Mouse (Mus musculus): ENCODE data around the gene Tanc1. TPM values are rescaled to one million over a fixed set of nuclear protein-coding genes. Genes with fewer than 3 reads are reported as not detected.

Gene Tanc1
- total and polyA plus RNA-seq, 2 experiments from 2014 or later = 2.7 to 7.3 TPM

- no peak for TF ChIP-seq CTCF (IDR thresholded peaks at IDR 0.05)
- H3K9me3 ChIP-seq (ENCODE audit: low read length) = no peaks in the 10 kb centered on the region
- no peak overlapping the region for H3K4me3 ChIP-seq (ENCODE audit: low read depth, low read length)
- no peaks in the 10 kb centered on the region for H3K36me3 ChIP-seq (ENCODE audit: insufficient read depth, low read length)
- peaks cover 17% of the 10 kb centered on the region for H3K27me3 ChIP-seq (ENCODE audit: insufficient read depth, low read length)
- 96% methylated on average over 8 of the region's 8 CpGs for WGBS
- no peak overlapping the region for H3K4me2 ChIP-seq (ENCODE audit: low read depth, low read length, poor library complexity, severe bottlenecking)
- ATAC-seq (ENCODE audit: low FRiP score) (no peak), DNase-seq (ENCODE audit: low spot score) (no peak)
- H3K4me1 ChIP-seq (ENCODE audit: insufficient read depth, low read length) = no peaks in the 10 kb centered on the region
- no peak overlapping the region for H3K27ac ChIP-seq (ENCODE audit: low read depth, low read length)
- H3K9ac ChIP-seq (replicated peaks; ENCODE audit: low read length, poor library complexity, severe bottlenecking) = no peak overlapping the region
Observed at GRCm38 (mm10) chr2:59651801-59652200, 40.0 kb downstream of the Tanc1 start.

- H3K9me3 ChIP-seq (ENCODE audit: low read length) = no peaks in the 10 kb centered on the region
- H3K4me1 ChIP-seq (ENCODE audit: insufficient read depth, low read length) = no peaks in the 10 kb centered on the region
- DNase-seq (ENCODE audit: low spot score) (no peak), ATAC-seq (ENCODE audit: low FRiP score) (no peak)
- no peak overlapping the region for H3K27ac ChIP-seq (ENCODE audit: low read depth, low read length)
- 63% methylated on average over 5 of the region's 5 CpGs for WGBS
- H3K36me3 ChIP-seq (ENCODE audit: insufficient read depth, low read length) = no peaks in the 10 kb centered on the region
- TF ChIP-seq CTCF (IDR thresholded peaks at IDR 0.05) = peak; percentile 29; the same call in 1 of the 2 replicates
- H3K4me3 ChIP-seq (ENCODE audit: low read depth, low read length) = no peak overlapping the region
- H3K9ac ChIP-seq (replicated peaks; ENCODE audit: low read length, poor library complexity, severe bottlenecking) = no peak overlapping the region
- no peak overlapping the region for H3K4me2 ChIP-seq (ENCODE audit: low read depth, low read length, poor library complexity, severe bottlenecking)
- H3K27me3 ChIP-seq (ENCODE audit: insufficient read depth, low read length) = peaks cover 10% of the 10 kb centered on the region
Observed at GRCm38 (mm10) chr2:59652702-59653101, 40.9 kb downstream of the Tanc1 start.

DNA sequence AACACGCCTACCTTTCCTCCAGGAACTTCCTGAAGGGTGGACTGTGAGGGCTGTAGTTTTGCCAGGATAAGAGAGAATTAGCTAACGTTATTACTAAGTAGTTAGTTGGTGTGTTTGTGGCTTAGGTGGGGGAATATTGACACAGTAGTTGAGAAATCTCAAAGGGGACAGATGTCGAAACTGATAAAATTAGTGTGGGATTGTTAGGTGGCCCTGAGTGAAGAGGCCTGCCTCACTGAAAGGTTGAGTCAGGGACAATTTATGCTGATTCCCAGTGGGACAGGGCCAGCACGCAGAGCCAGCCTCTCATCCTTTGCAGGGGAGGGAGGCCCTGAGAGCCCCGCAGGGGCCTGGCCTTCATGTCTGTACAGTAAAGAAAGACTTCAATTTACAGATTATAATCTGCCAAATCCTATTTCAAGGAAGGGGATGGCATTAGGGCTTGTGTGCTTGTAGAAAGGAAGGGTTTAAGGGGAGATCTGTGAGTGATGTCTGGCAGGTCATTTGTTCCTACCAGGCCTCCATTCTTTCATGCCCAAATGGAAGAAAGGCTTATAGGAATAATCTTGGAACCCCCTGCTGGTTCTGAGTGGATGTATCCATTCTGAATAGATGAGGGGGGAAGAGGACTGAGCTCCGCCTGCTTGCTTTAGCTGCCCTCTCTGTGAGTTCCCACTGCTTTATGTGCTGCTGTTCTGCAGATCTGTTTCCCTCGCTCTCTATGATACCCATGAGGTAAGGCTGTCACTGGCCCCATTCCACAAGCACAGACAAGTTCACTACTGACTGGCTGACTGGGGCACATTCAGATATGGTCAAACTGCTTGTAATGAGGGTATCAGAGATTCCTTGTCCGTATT lies 41.7 kb downstream of the Tanc1 start:
- TF ChIP-seq CTCF (IDR thresholded peaks at IDR 0.05) = no peak
- Histone ChIP-seq H3K4me1 (ENCODE audit: insufficient read depth, low read length) (no peaks in the 10 kb centered on the region), H3K27ac (ENCODE audit: low read depth, low read length) (no peak overlapping the region), H3K9me3 (ENCODE audit: low read length) (no peaks in the 10 kb centered on the region), H3K36me3 (ENCODE audit: insufficient read depth, low read length) (no peaks in the 10 kb centered on the region), H3K27me3 (ENCODE audit: insufficient read depth, low read length) (0 out of 2 replicates have a peak, but pooled peaks cover 5% of the 10 kb centered on the region), H3K9ac (replicated peaks; ENCODE audit: low read length, poor library complexity, severe bottlenecking) (no peak overlapping the region), H3K4me2 (ENCODE audit: low read depth, low read length, poor library complexity, severe bottlenecking) (no peak overlapping the region), H3K4me3 (ENCODE audit: low read depth, low read length) (no peak overlapping the region)
- 30% methylated on average over 8 of the region's 8 CpGs for WGBS
- ATAC-seq (ENCODE audit: low FRiP score) = 0 out of 2 replicates have a peak, but pooled peaks have one; percentile 13
- peak; percentile 58 for DNase-seq (ENCODE audit: low spot score)

DNA sequence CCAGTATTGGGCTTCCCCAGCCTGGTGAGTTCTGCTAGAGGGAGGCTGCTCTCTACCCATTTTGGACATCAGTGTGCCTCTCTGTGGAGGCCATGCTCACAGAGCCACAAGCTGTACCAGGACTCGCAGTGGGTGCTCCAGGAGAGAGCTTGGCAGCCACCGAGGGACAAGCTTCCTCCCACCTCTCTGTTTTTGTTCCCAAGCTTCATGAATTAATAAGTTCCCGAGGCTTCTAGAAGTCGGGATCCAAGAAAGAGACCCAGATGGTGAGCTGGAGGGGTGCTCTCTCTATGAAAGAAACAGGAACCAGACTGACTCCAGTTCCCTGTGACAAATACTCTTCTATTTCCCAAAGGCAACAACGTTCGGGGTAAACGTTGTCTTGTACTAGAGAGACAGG lies 43.6 kb downstream of the Tanc1 start:
- WGBS = 31% methylated on average over 7 of the region's 7 CpGs
- Histone ChIP-seq H3K36me3 (ENCODE audit: insufficient read depth, low read length) (no peaks in the 10 kb centered on the region), H3K9me3 (ENCODE audit: low read length) (no peaks in the 10 kb centered on the region), H3K4me2 (ENCODE audit: low read depth, low read length, poor library complexity, severe bottlenecking) (no peak overlapping the region), H3K4me1 (ENCODE audit: insufficient read depth, low read length) (no peaks in the 10 kb centered on the region), H3K27me3 (ENCODE audit: insufficient read depth, low read length) (0 out of 2 replicates have a peak, but pooled peaks cover 1% of the 10 kb centered on the region), H3K27ac (ENCODE audit: low read depth, low read length) (no peak overlapping the region), H3K4me3 (ENCODE audit: low read depth, low read length) (no peak overlapping the region), H3K9ac (replicated peaks; ENCODE audit: low read length, poor library complexity, severe bottlenecking) (no peak overlapping the region)
- DNase-seq (ENCODE audit: low spot score) (no peak), ATAC-seq (ENCODE audit: low FRiP score) (no peak)
- TF ChIP-seq CTCF (IDR thresholded peaks at IDR 0.05) = no peak

DNA sequence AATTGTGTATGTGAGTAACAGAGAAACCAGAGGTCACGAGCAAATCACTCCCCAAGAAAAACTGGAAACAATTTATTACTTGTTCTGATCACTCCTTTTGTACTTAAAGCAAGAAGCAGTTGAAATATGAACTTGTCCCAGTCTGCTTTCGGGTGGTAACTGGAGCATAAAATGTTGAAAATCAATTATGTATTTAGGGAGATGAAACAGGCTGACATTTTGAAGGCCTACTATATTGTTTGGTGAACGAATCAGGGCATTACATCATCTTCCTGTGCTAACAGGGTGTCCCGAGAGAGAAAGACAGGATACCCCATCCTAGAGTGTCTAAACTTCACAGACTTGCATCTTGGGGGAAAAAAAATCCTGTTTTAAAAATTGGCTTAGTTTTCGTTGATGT lies 44.8 kb downstream of the Tanc1 start:
- Histone ChIP-seq H3K4me2 (ENCODE audit: low read depth, low read length, poor library complexity, severe bottlenecking) (no peak overlapping the region), H3K27ac (ENCODE audit: low read depth, low read length) (no peak overlapping the region), H3K36me3 (ENCODE audit: insufficient read depth, low read length) (no peaks in the 10 kb centered on the region), H3K9me3 (ENCODE audit: low read length) (no peaks in the 10 kb centered on the region), H3K27me3 (ENCODE audit: insufficient read depth, low read length) (no peaks in the 10 kb centered on the region), H3K9ac (replicated peaks; ENCODE audit: low read length, poor library complexity, severe bottlenecking) (no peak overlapping the region), H3K4me3 (ENCODE audit: low read depth, low read length) (no peak overlapping the region), H3K4me1 (ENCODE audit: insufficient read depth, low read length) (no peaks in the 10 kb centered on the region)
- TF ChIP-seq CTCF (IDR thresholded peaks at IDR 0.05) = no peak
- ATAC-seq (ENCODE audit: low FRiP score) (no peak), DNase-seq (ENCODE audit: low spot score) (no peak)
- WGBS = 66% methylated on average over 5 of the region's 5 CpGs

DNA sequence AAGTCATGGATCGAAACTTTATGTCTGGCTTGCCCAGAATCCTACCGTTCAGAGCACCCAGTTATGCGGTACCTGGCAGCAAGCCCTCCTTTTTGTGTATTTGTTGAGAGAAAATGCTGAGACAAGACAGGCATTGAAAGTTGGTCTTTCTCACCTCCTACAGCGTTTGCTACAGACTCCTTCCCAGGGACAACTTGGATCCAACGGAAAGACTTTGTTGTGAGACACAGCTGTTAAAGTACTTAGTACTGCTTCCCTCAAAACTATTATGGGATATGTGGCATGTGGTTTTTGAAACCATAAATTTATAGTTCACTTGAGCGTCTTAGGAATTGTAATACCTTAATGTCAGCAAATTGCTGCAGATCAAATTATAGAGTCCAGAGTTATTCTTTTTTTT lies 47.8 kb downstream of the Tanc1 start:
- Histone ChIP-seq H3K27me3 (ENCODE audit: insufficient read depth, low read length) (no peaks in the 10 kb centered on the region), H3K4me1 (ENCODE audit: insufficient read depth, low read length) (no peaks in the 10 kb centered on the region), H3K4me3 (ENCODE audit: low read depth, low read length) (no peak overlapping the region), H3K4me2 (ENCODE audit: low read depth, low read length, poor library complexity, severe bottlenecking) (no peak overlapping the region), H3K9me3 (ENCODE audit: low read length) (no peaks in the 10 kb centered on the region), H3K9ac (replicated peaks; ENCODE audit: low read length, poor library complexity, severe bottlenecking) (no peak overlapping the region), H3K27ac (ENCODE audit: low read depth, low read length) (no peak overlapping the region), H3K36me3 (ENCODE audit: insufficient read depth, low read length) (no peaks in the 10 kb centered on the region)
- no peak for DNase-seq (ENCODE audit: low spot score)
- TF ChIP-seq CTCF (IDR thresholded peaks at IDR 0.05) = no peak
- WGBS = 84% methylated on average over 6 of the region's 6 CpGs
- no peak for ATAC-seq (ENCODE audit: low FRiP score)

Measured in midbrain, postnatal 0 days (tissue).